Comparison of ENCODE assay signal across 34 mouse cellular contexts in the genomic region with DNA sequence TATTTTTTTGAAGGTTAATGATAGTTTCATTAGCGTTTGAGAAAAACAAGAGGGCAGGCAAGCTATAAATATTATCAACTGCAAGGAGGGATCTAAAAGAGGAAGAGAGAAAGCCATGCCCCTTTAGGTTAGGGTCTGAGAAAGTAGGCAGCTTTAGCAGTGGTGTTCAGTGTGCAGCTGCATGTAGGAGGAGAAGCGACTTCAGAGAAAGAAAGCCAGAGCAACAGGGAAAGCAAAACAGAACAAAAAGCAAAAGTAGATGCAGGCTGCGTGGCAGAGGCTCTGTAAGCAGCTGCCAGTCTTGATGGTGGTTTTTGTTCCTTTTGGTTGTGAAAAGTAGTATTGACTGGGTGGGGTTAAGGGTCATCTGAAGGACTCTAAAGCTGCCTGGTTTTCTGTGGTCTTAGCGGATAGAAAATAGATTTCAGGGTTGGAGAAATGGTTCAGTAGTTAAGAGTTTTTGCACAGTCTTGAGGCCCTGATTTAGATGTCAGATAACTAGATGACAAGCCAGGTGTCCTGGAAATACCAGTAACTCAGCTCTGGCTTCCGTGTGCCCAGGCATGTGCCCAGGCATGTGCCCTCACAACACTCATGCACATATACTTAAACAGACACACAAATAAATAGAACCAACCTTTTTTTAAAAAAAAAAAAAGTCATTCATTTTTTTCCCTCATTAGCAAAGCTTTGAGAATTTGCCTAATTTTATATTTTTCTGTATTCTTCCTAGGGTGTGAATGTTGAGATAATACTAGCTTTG. TPM values are rescaled to one million over a fixed set of nuclear protein-coding genes. Genes with fewer than 3 reads are reported as not detected.
DNase-seq lines count a peak whose midpoint lies in the region; ATAC-seq and TF ChIP-seq lines count a peak whose summit lies in the region.
"Had no signal": no experiment of that assay in that cellular context is flagged by ENCODE, and none has a peak within 500 bp of the region (broad histone marks: within the 10 kb centered on the region; RNA-seq: fewer than 3 reads in every experiment).

No protein-coding gene starts in this region.

- ATAC-seq in intestine, embryonic 14.5 days (replicated peaks; ENCODE audit: low FRiP score, low TSS enrichment, low read depth) = no peak
- no peak for ATAC-seq in intestine, postnatal 0 days
- 0 out of 2 replicates have a peak, but pooled peaks have one; percentile 27 for ATAC-seq in monocyte, adult 5-6 weeks (replicated peaks; ENCODE audit: insufficient number of reproducible peaks, low FRiP score, low TSS enrichment, poor library complexity, severe bottlenecking)
- ATAC-seq: forebrain, embryonic 13.5 days; hindbrain, embryonic 16.5 days; intestine, embryonic 16.5 days had no signal

- no peak overlapping the region for H3K4me2 ChIP-seq in intestine, embryonic 14.5 days (ENCODE audit: low read length)
- H3K4me2 ChIP-seq in intestine, postnatal 0 days (replicated peaks; ENCODE audit: low read depth) = no peak overlapping the region
- H3K4me2 ChIP-seq: embryonic facial prominence, embryonic 12.5 days; forebrain, embryonic 13.5 days; heart, embryonic 12.5 days; kidney, embryonic 15.5 days; limb, embryonic 15.5 days; liver, embryonic 15.5 days; midbrain, embryonic 11.5 days; neural tube, embryonic 15.5 days had no signal

- H3K27me3 ChIP-seq in intestine, embryonic 14.5 days (replicated peaks; ENCODE audit: control insufficient read depth, insufficient read depth, low read length) = no peaks in the 10 kb centered on the region
- H3K27me3 ChIP-seq in intestine, postnatal 0 days (replicated peaks; ENCODE audit: control insufficient read depth, insufficient read depth, low read length) = no peaks in the 10 kb centered on the region
- H3K27me3 ChIP-seq: embryonic facial prominence, embryonic 12.5 days; forebrain, embryonic 13.5 days; heart, embryonic 12.5 days; kidney, embryonic 15.5 days; limb, embryonic 15.5 days; liver, embryonic 15.5 days; neural tube, embryonic 15.5 days had no signal

- no peaks in the 10 kb centered on the region for H3K9me3 ChIP-seq in intestine, embryonic 14.5 days (ENCODE audit: control insufficient read depth, low read length)
- no peaks in the 10 kb centered on the region for H3K9me3 ChIP-seq in intestine, postnatal 0 days (ENCODE audit: control insufficient read depth)
- H3K9me3 ChIP-seq: embryonic facial prominence, embryonic 12.5 days; forebrain, embryonic 13.5 days; heart, embryonic 12.5 days; hindbrain, embryonic 10.5 days; kidney, embryonic 15.5 days; limb, embryonic 15.5 days; liver, embryonic 15.5 days; neural tube, embryonic 15.5 days had no signal

- H3K4me3 ChIP-seq in intestine, embryonic 14.5 days (ENCODE audit: low read depth, low read length) = no peak overlapping the region
- no peak overlapping the region for H3K4me3 ChIP-seq in intestine, postnatal 0 days (ENCODE audit: low read depth, low read length)
- H3K4me3 ChIP-seq: embryonic facial prominence, embryonic 12.5 days; erythroblast, embryonic 14.5 days; forebrain, embryonic 13.5 days; heart, embryonic 12.5 days; hindbrain, embryonic 10.5 days; kidney, embryonic 15.5 days; left cerebral cortex, adult 2 months; limb, embryonic 15.5 days; liver, embryonic 15.5 days; neural tube, embryonic 15.5 days had no signal

- peaks cover 97% of the 10 kb centered on the region for H3K36me3 ChIP-seq in intestine, embryonic 14.5 days (ENCODE audit: control insufficient read depth, insufficient read depth, low read length)
- peaks cover 54% of the 10 kb centered on the region for H3K36me3 ChIP-seq in intestine, postnatal 0 days (ENCODE audit: control insufficient read depth, insufficient read depth)

- H3K27ac ChIP-seq in intestine, embryonic 14.5 days (ENCODE audit: low read depth) = no peak overlapping the region
- no peak overlapping the region for H3K27ac ChIP-seq in intestine, postnatal 0 days (ENCODE audit: low read depth, low read length)
- H3K27ac ChIP-seq: embryonic facial prominence, embryonic 12.5 days; forebrain, embryonic 13.5 days; hindbrain, embryonic 10.5 days; kidney, embryonic 15.5 days; left cerebral cortex, adult 2 months; limb, embryonic 15.5 days; liver, embryonic 15.5 days; macrophage; neural tube, embryonic 15.5 days had no signal

- H3K4me1 ChIP-seq in intestine, embryonic 14.5 days (replicated peaks; ENCODE audit: control insufficient read depth, insufficient read depth, low read length) = no peaks in the 10 kb centered on the region
- H3K4me1 ChIP-seq in intestine, postnatal 0 days (replicated peaks; ENCODE audit: control insufficient read depth, insufficient read depth, low read length) = no peaks in the 10 kb centered on the region
- H3K4me1 ChIP-seq: embryonic facial prominence, embryonic 12.5 days; forebrain, embryonic 13.5 days; heart, embryonic 12.5 days; hindbrain, embryonic 10.5 days; kidney, embryonic 15.5 days; limb, embryonic 15.5 days; liver, embryonic 15.5 days; neural tube, embryonic 15.5 days had no signal

- H3K9ac ChIP-seq in intestine, embryonic 14.5 days (ENCODE audit: low read length) = no peak overlapping the region
- H3K9ac ChIP-seq in intestine, postnatal 0 days (ENCODE audit: low read depth, low read length) = no peak overlapping the region
- H3K9ac ChIP-seq: embryonic facial prominence, embryonic 12.5 days; forebrain, embryonic 13.5 days; heart, embryonic 12.5 days; kidney, embryonic 15.5 days; limb, embryonic 15.5 days; liver, embryonic 15.5 days; neural tube, embryonic 15.5 days had no signal

- no peak for TF ChIP-seq CTCF in intestine, postnatal 0 days (IDR thresholded peaks at IDR 0.05; ENCODE audit: low read depth)

- 91% methylated on average over 5 of the region's 5 CpGs for WGBS in intestine, embryonic 14.5 days
- 88% methylated on average over 5 of the region's 5 CpGs for WGBS in intestine, postnatal 0 days

- peak; percentile 16 for DNase-seq in intestine, embryonic 14.5 days (ENCODE audit: low spot score)
- DNase-seq in B cell, adult 2 months = peak; percentile 24 to 26
- DNase-seq in R1 (ENCODE audit: low read depth, low spot score) = peak; percentile 24
- DNase-seq in layer of hippocampus, postnatal 36 days = no peak
- no peak for DNase-seq in frontal cortex, adult 2 months (ENCODE audit: extremely low spot score in 1 of 2, low spot score in 1 of 2)
- DNase-seq: adrenal gland, adult 2 months; cerebellum, adult 18-20 months; cerebellum, postnatal 14 days; gastrocnemius, postnatal 10 days; heart, postnatal 10 days; kidney, postnatal 4 days; layer of hippocampus, adult 9-11 months; left cerebral cortex, postnatal 4 days; right cerebral cortex, postnatal 25 days had no signal

RNA-seq across cellular contexts. Expression of a gene that starts 17.3 kb away (rescaled TPM):
- 158 and 169 TPM in 2 replicates for polyA plus RNA-seq in intestine, embryonic 14.5 days (2014; fragmentation: Nextera tagmentation; extraction: Ambion mirVana)
- 22.7 and 23.4 TPM in 2 replicates for polyA plus RNA-seq in intestine, postnatal 0 days (2015; fragmentation: Nextera tagmentation; extraction: Ambion mirVana)
- 39.1 to 107 TPM (median 51.1 TPM) in 3 replicates for total RNA-seq in monocyte, adult 5-6 weeks (2017)
- 10 to 100 TPM in 1 of 2 experiments, 1 to 10 TPM in 1; 9.8 to 11.4 TPM for total RNA-seq in layer of hippocampus, postnatal 36 days (2021)
- 12.6 and 16.6 TPM in 2 replicates for polyA plus RNA-seq in frontal cortex, adult 2 months (2012; rRNA removed)

RNA-seq across cellular contexts. Expression of a gene that starts 22.7 kb away (rescaled TPM):
- polyA plus RNA-seq in intestine, embryonic 14.5 days (2014; fragmentation: Nextera tagmentation; extraction: Ambion mirVana) = 0.77 and 0.96 TPM in 2 replicates
- not detected in 2 replicates for polyA plus RNA-seq in intestine, postnatal 0 days (2015; fragmentation: Nextera tagmentation; extraction: Ambion mirVana)
- not detected in 3 replicates for total RNA-seq in monocyte, adult 5-6 weeks (2017)
- total RNA-seq in layer of hippocampus, postnatal 36 days (2021) = not detected
- 0.08 TPM in 1 of 2 replicates, not detected in the other for polyA plus RNA-seq in frontal cortex, adult 2 months (2012; rRNA removed)
- total RNA-seq: adrenal gland, adult 2 months; gastrocnemius, postnatal 10 days; granulocyte monocyte progenitor cell, adult 5-6 weeks; heart, postnatal 10 days; left cerebral cortex, adult 2 months; left cerebral cortex, postnatal 4 days; midbrain, postnatal 0 days had no signal
- polyA plus RNA-seq: adrenal gland, adult 2 months; erythroblast, embryonic 14.5 days; macrophage had no signal

RNA-seq across cellular contexts. Expression of a gene that starts 29.3 kb away (rescaled TPM):
- polyA plus RNA-seq in intestine, embryonic 14.5 days (2014; fragmentation: Nextera tagmentation; extraction: Ambion mirVana) = 0.12 TPM in 1 of 2 replicates, not detected in the other
- polyA plus RNA-seq in intestine, postnatal 0 days (2015; fragmentation: Nextera tagmentation; extraction: Ambion mirVana) = 0.04 TPM in 1 of 2 replicates, not detected in the other
- total RNA-seq in monocyte, adult 5-6 weeks (2017) = not detected in 3 replicates
- total RNA-seq in layer of hippocampus, postnatal 36 days (2021) = not detected
- polyA plus RNA-seq in frontal cortex, adult 2 months (2012; rRNA removed) = not detected in 2 replicates
- total RNA-seq: adrenal gland, adult 2 months; gastrocnemius, postnatal 10 days; granulocyte monocyte progenitor cell, adult 5-6 weeks; heart, postnatal 10 days; left cerebral cortex, adult 2 months; left cerebral cortex, postnatal 4 days; midbrain, postnatal 0 days had no signal
- polyA plus RNA-seq: adrenal gland, adult 2 months; erythroblast, embryonic 14.5 days; intestine, embryonic 16.5 days; macrophage; thymus, postnatal 0 days had no signal

RNA-seq across cellular contexts. Expression of a gene that starts 40.6 kb away (rescaled TPM):
- 0.05 TPM in 1 of 2 replicates, not detected in the other for polyA plus RNA-seq in intestine, embryonic 14.5 days (2014; fragmentation: Nextera tagmentation; extraction: Ambion mirVana)
- not detected in 2 replicates for polyA plus RNA-seq in intestine, postnatal 0 days (2015; fragmentation: Nextera tagmentation; extraction: Ambion mirVana)
- total RNA-seq in monocyte, adult 5-6 weeks (2017) = not detected in 3 replicates
- total RNA-seq in layer of hippocampus, postnatal 36 days (2021) = not detected
- 0.10 TPM in 1 of 2 replicates, not detected in the other for polyA plus RNA-seq in frontal cortex, adult 2 months (2012; rRNA removed)
- total RNA-seq: adrenal gland, adult 2 months; gastrocnemius, postnatal 10 days; granulocyte monocyte progenitor cell, adult 5-6 weeks; heart, postnatal 10 days; left cerebral cortex, adult 2 months; left cerebral cortex, postnatal 4 days; midbrain, postnatal 0 days had no signal
- polyA plus RNA-seq: adrenal gland, adult 2 months; erythroblast, embryonic 14.5 days; heart, embryonic 12.5 days; intestine, embryonic 16.5 days; liver, embryonic 15.5 days; lung, embryonic 16.5 days; macrophage; thymus, postnatal 0 days had no signal

Comparison
In these comparisons a context has a peak if more than half of its experiments do, and no peak if none do; other contexts are left out.
1. DNase-seq: peak in intestine, embryonic 14.5 days (single experiment), B cell, adult 2 months (2 of 2) and R1 (single experiment); none in layer of hippocampus, postnatal 36 days (0 of 2) and frontal cortex, adult 2 months (0 of 2).